Mouse (Mus musculus): ENCODE data around the gene Armh3. TPM values are rescaled to one million over a fixed set of nuclear protein-coding genes. Genes with fewer than 3 reads are reported as not detected.

Armh3 gene
- polyA plus RNA-seq, 1 experiment from 2014 or later, result 22.1 TPM

GRCm38 (mm10) chr19:45913036-45913435 is 85.3 kb downstream of the Armh3 start:
- no peak overlapping the region for H3K27ac ChIP-seq
- H3K9ac ChIP-seq, result no peak overlapping the region
- no peak overlapping the region for H3K4me2 ChIP-seq (replicated peaks)
- no peaks in the 10 kb centered on the region for H3K4me1 ChIP-seq
- H3K36me3 ChIP-seq, result peaks cover 23% of the 10 kb centered on the region
- H3K9me3 ChIP-seq, result no peaks in the 10 kb centered on the region
- no peaks in the 10 kb centered on the region for H3K27me3 ChIP-seq
- no peak overlapping the region for H3K4me3 ChIP-seq
- no peak for ATAC-seq (ENCODE audit: low FRiP score, low read depth)
- WGBS, result 37% methylated on average over 5 of the region's 5 CpGs

DNA sequence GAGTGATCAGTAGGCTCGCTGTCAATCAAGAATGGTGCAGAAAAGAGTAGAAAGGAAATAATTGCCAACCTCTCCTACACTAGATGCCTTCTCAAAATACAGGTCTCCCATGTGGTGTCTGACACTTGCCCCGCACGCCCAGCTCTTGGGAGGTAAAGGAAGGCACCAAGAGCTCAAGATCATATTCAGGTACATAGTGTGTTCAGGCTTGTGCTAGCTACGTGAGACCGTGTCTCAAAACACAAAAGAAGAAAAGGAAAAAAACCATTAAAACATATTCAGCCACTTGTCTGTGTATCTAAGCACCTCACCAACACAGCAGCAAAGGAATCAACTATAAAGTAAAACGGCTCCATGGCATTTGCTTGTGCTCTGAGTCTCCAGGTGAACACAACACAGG is 85.9 kb downstream of the Armh3 start:
- no peak overlapping the region for H3K27ac ChIP-seq
- no peaks in the 10 kb centered on the region for H3K4me1 ChIP-seq
- peaks cover 23% of the 10 kb centered on the region for H3K36me3 ChIP-seq
- no peak for ATAC-seq (ENCODE audit: low FRiP score, low read depth)
- no peak overlapping the region for H3K9ac ChIP-seq
- 90% methylated on average over 6 of the region's 6 CpGs for WGBS
- no peaks in the 10 kb centered on the region for H3K9me3 ChIP-seq
- no peak overlapping the region for H3K4me2 ChIP-seq (replicated peaks)
- H3K4me3 ChIP-seq, result no peak overlapping the region
- H3K27me3 ChIP-seq, result no peaks in the 10 kb centered on the region

GRCm38 (mm10) chr19:45911236-45912025 is 86.9 kb downstream of the Armh3 start:
- Histone ChIP-seq H3K4me2 (replicated peaks) (no peak overlapping the region), H3K9me3 (no peaks in the 10 kb centered on the region), H3K27ac (no peak overlapping the region), H3K36me3 (peaks cover 19% of the 10 kb centered on the region), H3K9ac (no peak overlapping the region), H3K27me3 (no peaks in the 10 kb centered on the region), H3K4me1 (no peaks in the 10 kb centered on the region), H3K4me3 (no peak overlapping the region)
- no peak for ATAC-seq (ENCODE audit: low FRiP score, low read depth)
- WGBS, result 85% methylated on average over 10 of the region's 10 CpGs

GRCm38 (mm10) chr19:45908246-45908645 is 90.0 kb downstream of the Armh3 start:
- 96% methylated on average over 3 of the region's 3 CpGs for WGBS
- ATAC-seq (ENCODE audit: low FRiP score, low read depth), result no peak

GRCm38 (mm10) chr19:45907416-45907815 is 90.9 kb downstream of the Armh3 start:
- ATAC-seq (ENCODE audit: low FRiP score, low read depth), result no peak
- no peaks in the 10 kb centered on the region for H3K4me1 ChIP-seq
- H3K4me2 ChIP-seq (replicated peaks), result no peak overlapping the region
- peaks cover 19% of the 10 kb centered on the region for H3K36me3 ChIP-seq
- H3K9me3 ChIP-seq, result no peaks in the 10 kb centered on the region
- H3K9ac ChIP-seq, result no peak overlapping the region
- H3K27ac ChIP-seq, result no peak overlapping the region
- no peaks in the 10 kb centered on the region for H3K27me3 ChIP-seq
- WGBS, result 91% methylated on average over 6 of the region's 6 CpGs
- H3K4me3 ChIP-seq, result no peak overlapping the region

More at GRCm38 (mm10) chr19:45908246-45908645, 90.0 kb downstream of the Armh3 start:
- peaks cover 19% of the 10 kb centered on the region for H3K36me3 ChIP-seq
- no peaks in the 10 kb centered on the region for H3K9me3 ChIP-seq
- no peak overlapping the region for H3K4me2 ChIP-seq (replicated peaks)
- H3K27ac ChIP-seq, result no peak overlapping the region
- no peak overlapping the region for H3K4me3 ChIP-seq
- H3K27me3 ChIP-seq, result no peaks in the 10 kb centered on the region
- no peaks in the 10 kb centered on the region for H3K4me1 ChIP-seq
- H3K9ac ChIP-seq, result no peak overlapping the region

GRCm38 (mm10) chr19:45903861-45904260 is 94.4 kb downstream of the Armh3 start:
- Histone ChIP-seq H3K27ac (no peak overlapping the region; the same call in 1 of the 2 replicates), H3K9me3 (no peaks in the 10 kb centered on the region), H3K4me3 (no peak overlapping the region), H3K9ac (no peak overlapping the region), H3K4me2 (replicated peaks) (no peak overlapping the region), H3K27me3 (no peaks in the 10 kb centered on the region), H3K4me1 (no peaks in the 10 kb centered on the region), H3K36me3 (peaks cover 22% of the 10 kb centered on the region)
- 78% methylated on average over 3 of the region's 3 CpGs for WGBS
- no peak for ATAC-seq (ENCODE audit: low FRiP score, low read depth)

DNA sequence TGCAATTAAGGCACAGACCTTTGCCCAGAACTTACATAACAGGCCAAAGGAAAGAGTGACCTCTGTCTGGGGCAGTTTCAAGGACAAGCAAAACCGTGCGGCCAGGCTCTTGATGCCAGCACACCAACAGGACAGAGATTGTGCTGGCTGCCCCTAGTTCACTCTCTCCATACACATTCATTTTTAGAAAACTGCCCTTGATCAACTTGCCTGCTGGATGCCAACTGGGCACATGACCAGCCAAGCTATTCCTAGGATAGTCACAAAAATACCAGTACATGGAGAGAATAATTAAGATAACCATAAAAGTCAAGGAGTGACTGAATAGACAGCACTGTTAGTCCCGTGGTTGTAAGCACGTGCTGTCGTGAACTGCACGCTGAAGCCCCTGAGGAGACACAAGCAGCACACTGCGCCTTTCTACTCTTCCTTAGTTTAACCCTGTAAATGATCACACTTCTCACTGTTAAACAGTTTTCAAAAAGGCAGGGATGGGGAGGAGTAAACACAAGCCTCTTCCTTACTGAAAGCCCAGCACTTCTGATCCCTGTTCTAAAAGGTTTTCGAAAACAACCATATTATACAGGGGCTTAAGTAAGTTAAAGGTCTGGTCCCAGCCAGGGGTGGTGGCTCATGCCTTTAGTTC is 95.8 kb downstream of the Armh3 start:
- Histone ChIP-seq H3K9ac (no peak overlapping the region), H3K36me3 (peaks cover 18% of the 10 kb centered on the region), H3K4me3 (no peak overlapping the region), H3K9me3 (no peaks in the 10 kb centered on the region), H3K27ac (no peak overlapping the region), H3K4me1 (no peaks in the 10 kb centered on the region), H3K27me3 (no peaks in the 10 kb centered on the region), H3K4me2 (replicated peaks) (no peak overlapping the region)
- ATAC-seq (ENCODE audit: low FRiP score, low read depth), result no peak
- 79% methylated on average over 8 of the region's 8 CpGs for WGBS

- no peaks in the 10 kb centered on the region for H3K4me1 ChIP-seq
- no peak overlapping the region for H3K4me3 ChIP-seq
- ATAC-seq (ENCODE audit: low FRiP score, low read depth), result no peak
- no peak overlapping the region for H3K4me2 ChIP-seq (replicated peaks)
- H3K9ac ChIP-seq, result no peak overlapping the region
- no peak overlapping the region for H3K27ac ChIP-seq
- peaks cover 16% of the 10 kb centered on the region for H3K36me3 ChIP-seq
- no peaks in the 10 kb centered on the region for H3K27me3 ChIP-seq
- WGBS, result 89% methylated on average over 5 of the region's 5 CpGs
- no peaks in the 10 kb centered on the region for H3K9me3 ChIP-seq
These were observed 97.5 kb downstream of the Armh3 start for GRCm38 (mm10) chr19:45900836-45901235.

DNA sequence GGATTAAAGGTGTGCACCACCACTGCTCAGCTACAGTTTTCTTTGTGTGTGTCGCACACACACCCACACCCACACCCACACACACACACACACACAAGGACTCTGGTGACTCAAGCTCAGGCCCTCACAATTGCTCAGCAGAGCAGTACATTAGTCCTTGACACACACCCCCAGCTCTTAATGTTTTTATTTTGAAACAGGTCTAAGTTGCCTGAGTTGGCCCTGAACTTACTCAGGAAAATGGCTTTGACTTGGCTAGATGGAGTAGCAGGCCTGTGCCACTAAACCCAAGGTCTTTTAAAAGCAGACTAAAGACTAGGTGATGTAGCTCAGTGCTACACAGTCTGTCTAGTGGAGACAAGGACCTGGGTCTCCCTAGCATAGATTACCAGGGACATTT is 102.6 kb downstream of the Armh3 start:
- Histone ChIP-seq H3K4me1 (no peaks in the 10 kb centered on the region), H3K9me3 (no peaks in the 10 kb centered on the region), H3K36me3 (peaks cover 26% of the 10 kb centered on the region), H3K27me3 (no peaks in the 10 kb centered on the region), H3K9ac (no peak overlapping the region), H3K27ac (no peak overlapping the region), H3K4me2 (replicated peaks) (no peak overlapping the region), H3K4me3 (no peak overlapping the region)
- ATAC-seq (ENCODE audit: low FRiP score, low read depth), result no peak
- WGBS, result 96% methylated on average over 1 of the region's 1 CpGs

DNA sequence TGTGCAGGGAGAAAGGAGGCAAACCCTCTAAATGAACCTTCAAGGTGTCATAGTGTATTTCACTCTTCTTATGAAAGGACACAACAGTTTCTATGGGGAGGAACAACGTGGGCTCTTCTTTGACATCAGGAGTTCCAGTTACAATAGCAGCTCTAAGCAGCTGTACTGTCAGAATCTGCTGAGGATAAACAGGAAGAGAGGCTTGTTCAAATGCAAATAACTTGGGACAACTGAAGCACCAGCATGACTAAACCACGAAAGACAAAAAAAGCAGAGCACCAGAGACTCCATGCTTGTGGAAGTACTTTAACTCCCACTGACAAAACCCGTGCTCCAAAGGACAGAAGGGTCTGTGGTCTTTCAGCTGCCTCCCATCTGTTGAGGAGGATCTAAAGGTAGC is 116.2 kb downstream of the Armh3 start:
- Histone ChIP-seq H3K27me3 (no peaks in the 10 kb centered on the region), H3K9me3 (no peaks in the 10 kb centered on the region), H3K4me1 (no peaks in the 10 kb centered on the region), H3K4me2 (replicated peaks) (no peak overlapping the region), H3K4me3 (no peak overlapping the region), H3K27ac (no peak overlapping the region), H3K9ac (no peak overlapping the region), H3K36me3 (peaks cover 32% of the 10 kb centered on the region)
- ATAC-seq (ENCODE audit: low FRiP score, low read depth), result no peak
- WGBS, result 59% methylated on average over 3 of the region's 3 CpGs

- H3K27ac ChIP-seq, result no peak overlapping the region
- H3K27me3 ChIP-seq, result no peaks in the 10 kb centered on the region
- H3K4me1 ChIP-seq, result peaks cover 9% of the 10 kb centered on the region; the same call in 1 of the 2 replicates
- H3K4me3 ChIP-seq, result no peak overlapping the region
- 80% methylated on average over 1 of the region's 1 CpGs for WGBS
- no peak overlapping the region for H3K4me2 ChIP-seq (replicated peaks)
- ATAC-seq (ENCODE audit: low FRiP score, low read depth), result no peak
- H3K9ac ChIP-seq, result no peak overlapping the region
- H3K36me3 ChIP-seq, result no peaks in the 10 kb centered on the region
- no peaks in the 10 kb centered on the region for H3K9me3 ChIP-seq
These were observed 125.0 kb downstream of the Armh3 start for GRCm38 (mm10) chr19:45873320-45873719.

DNA sequence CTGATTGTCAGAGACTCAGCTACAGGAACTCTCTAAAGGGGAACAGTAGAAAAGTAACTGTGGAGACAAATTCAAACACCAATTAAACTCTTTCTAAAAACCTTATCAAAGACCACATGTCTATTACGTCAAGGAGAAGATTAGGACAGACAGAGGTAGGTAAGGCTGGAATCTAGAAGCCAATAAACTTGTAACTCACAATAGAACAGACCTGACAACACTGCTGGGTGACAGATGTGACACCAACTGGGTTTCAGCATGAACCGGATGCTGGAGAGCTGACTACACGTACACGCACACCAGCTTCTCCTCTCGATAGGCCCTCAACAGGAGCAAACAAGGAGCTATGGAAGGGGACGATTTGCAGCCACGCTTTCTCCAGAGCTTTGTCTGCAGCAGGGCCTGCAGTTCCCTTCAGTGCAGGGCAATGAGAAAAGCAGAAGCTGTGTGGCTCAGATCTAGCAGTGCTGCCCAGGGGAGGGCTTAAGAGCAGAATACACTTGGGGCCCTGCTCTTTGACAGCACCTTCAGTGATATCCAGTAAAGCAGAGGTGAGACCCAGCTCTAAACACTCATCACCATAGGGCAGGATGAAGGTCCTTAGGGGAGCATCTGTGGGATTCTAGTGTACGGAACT is 142.9 kb downstream of the Armh3 start:
- H3K36me3 ChIP-seq, result no peaks in the 10 kb centered on the region
- H3K27ac ChIP-seq, result peak overlapping the region; percentile 22; the same call in 1 of the 2 replicates
- no peaks in the 10 kb centered on the region for H3K9me3 ChIP-seq
- H3K27me3 ChIP-seq, result no peaks in the 10 kb centered on the region
- H3K9ac ChIP-seq, result no peak overlapping the region
- H3K4me2 ChIP-seq (replicated peaks), result no peak overlapping the region
- no peak for ATAC-seq (ENCODE audit: low FRiP score, low read depth)
- no peak overlapping the region for H3K4me3 ChIP-seq
- H3K4me1 ChIP-seq, result peaks cover 6% of the 10 kb centered on the region
- 57% methylated on average over 8 of the region's 8 CpGs for WGBS

All from limb, embryonic 13.5 days (tissue).